Mouse (Mus musculus) lung, adult 2 months (tissue): ENCODE data around the gene Cda.

ENCODE experiments used
- CTCF ChIP-seq: fragments of 200-500 bp; IDR thresholded peaks from 2 replicates; pipeline ENCODE4 v1.5.1; 2011; ENCODE audit warnings: mild to moderate bottlenecking, low read length, control low read depth; ENCODE audit not compliant: insufficient read depth
- POLR2A ChIP-seq: fragments of 200-500 bp; IDR thresholded peaks from 2 replicates; pipeline ENCODE4 v1.6.1; 2011; ENCODE audit warnings: low read depth, mild to moderate bottlenecking, control low read depth, low read length, borderline replicate concordance; ENCODE audit errors: extremely low read depth

DNA sequence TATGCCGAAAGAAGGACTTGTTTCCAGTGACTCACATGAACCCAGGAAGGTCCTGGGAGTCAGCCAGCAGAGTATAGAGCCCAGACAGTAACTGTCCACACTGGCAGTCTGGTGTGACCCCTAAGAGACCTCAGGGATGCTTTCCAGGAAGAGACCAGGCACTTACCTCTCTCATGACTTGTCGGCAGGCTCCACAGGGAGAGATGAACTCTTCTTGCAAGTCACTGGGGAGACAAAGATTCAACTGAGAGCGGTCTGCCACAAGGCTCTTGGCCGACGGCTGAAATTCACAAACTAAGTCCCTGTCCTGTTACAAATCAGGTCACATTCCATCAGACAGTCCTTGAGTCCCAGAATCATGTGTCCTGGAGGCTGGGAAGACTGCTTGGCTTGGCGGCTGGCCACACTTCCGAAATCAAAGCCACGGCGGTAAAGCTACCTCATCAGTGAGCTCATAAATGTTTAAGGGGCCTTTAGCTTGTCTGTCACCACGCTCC is 24.4 kb downstream of the Cda start:
- TF ChIP-seq CTCF, result no peak
- no peak for TF ChIP-seq POLR2A
